Mouse (Mus musculus): ENCODE results near the gene Dcx. TPM values are rescaled to one million over a fixed set of nuclear protein-coding genes. Genes with fewer than 3 reads are reported as not detected.
A peak's percentile ranks its signal among the peaks of the same experiment; 100 is the strongest.

Gene Dcx
- 9.8 and 12.6 TPM in 2 replicates for polyA plus RNA-seq (2014; fragmentation: Nextera tagmentation; extraction: Ambion mirVana)

DNA sequence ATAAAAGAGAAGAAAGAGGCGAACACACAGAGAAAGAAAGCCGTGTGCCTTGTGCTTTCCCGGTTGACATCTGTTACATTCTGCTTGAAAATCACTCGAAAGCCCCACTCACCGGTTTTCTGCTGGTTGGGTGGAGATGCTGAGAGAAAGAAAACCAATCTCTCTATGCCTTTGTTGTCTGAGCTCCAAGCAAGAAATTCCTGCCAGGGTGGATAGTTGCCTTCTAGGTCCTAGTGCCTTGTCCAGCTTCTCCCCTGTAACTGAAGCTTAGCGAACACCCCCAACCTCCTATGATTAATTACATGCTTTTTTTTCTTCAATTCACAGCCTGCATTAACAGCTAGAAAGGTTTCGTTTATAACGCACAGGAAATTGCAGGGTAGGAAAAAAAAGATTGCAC is at the start of gene Dcx:
Dcx (minus strand) TSS at position 354 of the 400 bp plus-strand sequence.
- Histone ChIP-seq H3K9ac (ENCODE audit: low read length) (peak within 1 kb of the TSS; percentile 23; the same call in 1 of the 2 replicates), H3K4me1 (ENCODE audit: control insufficient read depth, insufficient read depth, low read length) (no peaks in the 10 kb centered on the region), H3K9me3 (ENCODE audit: control insufficient read depth, low read length) (no peaks in the 10 kb centered on the region), H3K27ac (replicated peaks; ENCODE audit: low read depth, low read length) (no peak within 1 kb of the TSS), H3K36me3 (ENCODE audit: control insufficient read depth, insufficient read depth, low read length) (no peaks in the 10 kb centered on the region), H3K4me2 (ENCODE audit: low read depth, severe bottlenecking) (peak within 1 kb of the TSS; percentile 25; the same call in 1 of the 2 replicates), H3K27me3 (ENCODE audit: control insufficient read depth, insufficient read depth, low read length) (no peaks in the 10 kb centered on the region), H3K4me3 (ENCODE audit: low read depth, low read length) (peak within 1 kb of the TSS; percentile 19)
- peak; percentile 26 for DNase-seq (ENCODE audit: low spot score)
- WGBS = 39% methylated on average over 8 of the region's 8 CpGs
- no peak for ATAC-seq (ENCODE audit: insufficient number of reproducible peaks, low FRiP score, low TSS enrichment, low read depth)

DNA sequence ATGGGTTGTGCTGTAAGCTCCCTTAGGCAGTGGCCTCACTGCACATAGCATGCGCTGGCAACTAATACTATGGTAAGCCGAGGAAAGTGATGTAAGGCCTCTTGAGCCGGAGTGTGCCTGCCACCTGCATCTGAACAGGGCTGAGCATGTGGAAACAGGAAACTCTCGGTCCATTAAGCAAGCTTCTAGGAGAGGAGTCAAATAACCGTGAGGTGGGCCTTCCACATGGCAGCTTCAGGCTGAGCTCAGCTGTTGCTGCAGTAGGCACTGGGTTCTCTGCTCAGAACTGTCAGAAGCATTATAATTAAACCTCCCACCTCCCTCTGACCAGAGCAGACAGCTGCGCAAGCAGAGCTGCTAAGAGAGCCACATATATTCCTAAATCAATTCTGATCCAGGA is 33.1 kb upstream of the Dcx start:
- Histone ChIP-seq H3K27ac (replicated peaks; ENCODE audit: low read depth, low read length) (no peak overlapping the region), H3K4me3 (ENCODE audit: low read depth, low read length) (no peak overlapping the region), H3K27me3 (ENCODE audit: control insufficient read depth, insufficient read depth, low read length) (no peaks in the 10 kb centered on the region), H3K9me3 (ENCODE audit: control insufficient read depth, low read length) (no peaks in the 10 kb centered on the region), H3K4me2 (ENCODE audit: low read depth, severe bottlenecking) (no peak overlapping the region), H3K9ac (ENCODE audit: low read length) (no peak overlapping the region), H3K36me3 (ENCODE audit: control insufficient read depth, insufficient read depth, low read length) (no peaks in the 10 kb centered on the region), H3K4me1 (ENCODE audit: control insufficient read depth, insufficient read depth, low read length) (no peaks in the 10 kb centered on the region)
- 41% methylated on average over 6 of the region's 6 CpGs for WGBS
- DNase-seq (ENCODE audit: low spot score) = peak; percentile 37
- ATAC-seq (ENCODE audit: insufficient number of reproducible peaks, low FRiP score, low TSS enrichment, low read depth) = peak; percentile 81

DNA sequence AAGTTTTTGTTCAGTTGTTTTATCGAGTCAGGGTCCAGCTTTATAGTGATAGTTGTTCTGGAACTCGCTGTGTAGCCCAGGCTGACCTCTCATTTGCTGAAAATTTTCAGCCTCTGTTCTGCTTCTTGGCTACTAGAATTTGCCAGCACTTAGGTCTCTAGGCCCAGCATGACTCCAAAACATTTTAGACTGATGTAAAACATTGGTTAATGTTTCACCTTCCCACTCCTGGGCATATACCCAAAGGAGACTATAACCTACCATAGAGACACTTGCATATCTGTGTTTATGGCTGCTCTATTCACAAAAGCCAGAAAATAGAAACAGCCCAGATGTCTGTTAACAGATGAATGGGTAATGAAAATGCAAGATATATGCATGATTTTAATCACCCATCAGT is 560 bp upstream of the Dcx start:
- Histone ChIP-seq H3K27ac (replicated peaks; ENCODE audit: low read depth, low read length) (no peak overlapping the region), H3K9ac (ENCODE audit: low read length) (no peak overlapping the region), H3K36me3 (ENCODE audit: control insufficient read depth, insufficient read depth, low read length) (no peaks in the 10 kb centered on the region), H3K4me1 (ENCODE audit: control insufficient read depth, insufficient read depth, low read length) (no peaks in the 10 kb centered on the region), H3K4me2 (ENCODE audit: low read depth, severe bottlenecking) (no peak overlapping the region), H3K4me3 (ENCODE audit: low read depth, low read length) (no peak overlapping the region), H3K27me3 (ENCODE audit: control insufficient read depth, insufficient read depth, low read length) (no peaks in the 10 kb centered on the region), H3K9me3 (ENCODE audit: control insufficient read depth, low read length) (no peaks in the 10 kb centered on the region)
- ATAC-seq (ENCODE audit: insufficient number of reproducible peaks, low FRiP score, low TSS enrichment, low read depth) (no peak), DNase-seq (ENCODE audit: low spot score) (no peak)
- WGBS = 82% methylated on average over 2 of the region's 2 CpGs

DNA sequence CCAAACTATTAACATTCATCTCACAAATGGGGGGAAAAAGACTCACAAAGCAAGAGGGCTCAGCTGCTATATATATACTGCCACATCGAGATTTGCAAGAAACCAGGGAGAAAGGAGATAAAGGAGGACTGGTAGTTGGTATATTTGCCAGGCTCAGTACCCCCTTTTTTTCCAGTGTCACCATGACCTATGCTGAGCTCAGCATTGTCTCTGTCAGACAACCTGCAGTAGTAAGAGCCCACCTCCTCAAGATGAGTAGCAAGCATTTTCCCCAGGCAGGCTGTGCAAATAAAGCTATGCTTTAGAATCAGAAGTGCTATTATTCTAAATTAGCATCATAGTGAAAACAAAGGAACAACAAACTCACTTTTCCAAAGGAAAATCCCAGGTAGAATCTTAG is 581 bp downstream of the Dcx start:
- Histone ChIP-seq H3K4me3 (ENCODE audit: low read depth, low read length) (peak overlapping the region; percentile 19), H3K27ac (replicated peaks; ENCODE audit: low read depth, low read length) (no peak overlapping the region), H3K4me2 (ENCODE audit: low read depth, severe bottlenecking) (peak overlapping the region; percentile 18; the same call in 1 of the 2 replicates), H3K9ac (ENCODE audit: low read length) (peak overlapping the region; percentile 23; the same call in 1 of the 2 replicates), H3K4me1 (ENCODE audit: control insufficient read depth, insufficient read depth, low read length) (no peaks in the 10 kb centered on the region), H3K36me3 (ENCODE audit: control insufficient read depth, insufficient read depth, low read length) (no peaks in the 10 kb centered on the region), H3K27me3 (ENCODE audit: control insufficient read depth, insufficient read depth, low read length) (no peaks in the 10 kb centered on the region), H3K9me3 (ENCODE audit: control insufficient read depth, low read length) (no peaks in the 10 kb centered on the region)
- DNase-seq (ENCODE audit: low spot score) = no peak
- ATAC-seq (ENCODE audit: insufficient number of reproducible peaks, low FRiP score, low TSS enrichment, low read depth) = no peak
- 37% methylated on average over 1 of the region's 1 CpGs for WGBS

DNA sequence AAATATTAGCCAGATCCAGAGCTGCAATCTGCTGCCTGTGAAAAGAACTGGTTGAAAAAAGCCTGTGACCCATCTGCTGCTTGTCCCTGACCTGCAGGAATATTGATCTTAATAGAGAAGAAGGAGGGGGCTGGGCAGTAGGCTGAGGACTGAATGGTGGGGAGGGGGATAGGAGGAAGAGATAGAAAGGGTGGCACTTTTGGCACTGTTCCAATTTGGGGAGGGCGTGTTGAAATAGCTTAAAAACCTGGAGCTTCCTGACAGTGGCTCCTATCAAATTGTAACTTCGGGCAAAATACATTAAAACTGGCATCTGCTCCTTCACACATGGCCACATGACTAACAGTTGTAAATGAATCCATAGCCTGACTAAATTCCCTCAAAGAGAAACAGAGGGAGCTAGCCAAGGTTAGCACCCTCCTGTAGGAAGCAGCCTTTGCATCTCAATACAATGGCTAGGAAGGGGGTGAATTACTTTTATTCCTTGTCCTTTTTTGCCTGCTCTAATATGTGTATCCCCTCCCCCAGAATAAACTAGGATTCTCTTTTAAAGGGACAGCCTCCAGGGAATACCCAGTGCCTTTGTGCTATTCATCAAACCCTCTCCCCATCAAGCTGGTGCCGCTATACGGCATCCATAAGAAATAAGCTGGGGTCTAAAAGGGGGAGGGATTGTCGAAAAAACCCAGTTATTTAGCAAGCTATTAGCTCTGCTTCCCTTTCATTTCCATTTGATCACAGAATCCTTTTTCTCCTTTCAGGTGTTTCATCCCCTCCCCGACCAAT is 1.5 kb downstream of the Dcx start:
- 52% methylated on average over 6 of the region's 6 CpGs for WGBS
- ATAC-seq (ENCODE audit: insufficient number of reproducible peaks, low FRiP score, low TSS enrichment, low read depth) (no peak), DNase-seq (ENCODE audit: low spot score) (no peak)
- peak overlapping the region; percentile 25; the same call in 1 of the 2 replicates for H3K4me2 ChIP-seq (ENCODE audit: low read depth, severe bottlenecking)
- no peaks in the 10 kb centered on the region for H3K4me1 ChIP-seq (ENCODE audit: control insufficient read depth, insufficient read depth, low read length)
- no peaks in the 10 kb centered on the region for H3K9me3 ChIP-seq (ENCODE audit: control insufficient read depth, low read length)
- no peak overlapping the region for H3K9ac ChIP-seq (ENCODE audit: low read length)
- H3K27ac ChIP-seq (replicated peaks; ENCODE audit: low read depth, low read length) = no peak overlapping the region
- H3K27me3 ChIP-seq (ENCODE audit: control insufficient read depth, insufficient read depth, low read length) = no peaks in the 10 kb centered on the region
- no peaks in the 10 kb centered on the region for H3K36me3 ChIP-seq (ENCODE audit: control insufficient read depth, insufficient read depth, low read length)
- peak overlapping the region; percentile 19; the same call in 1 of the 2 replicates for H3K4me3 ChIP-seq (ENCODE audit: low read depth, low read length)

DNA sequence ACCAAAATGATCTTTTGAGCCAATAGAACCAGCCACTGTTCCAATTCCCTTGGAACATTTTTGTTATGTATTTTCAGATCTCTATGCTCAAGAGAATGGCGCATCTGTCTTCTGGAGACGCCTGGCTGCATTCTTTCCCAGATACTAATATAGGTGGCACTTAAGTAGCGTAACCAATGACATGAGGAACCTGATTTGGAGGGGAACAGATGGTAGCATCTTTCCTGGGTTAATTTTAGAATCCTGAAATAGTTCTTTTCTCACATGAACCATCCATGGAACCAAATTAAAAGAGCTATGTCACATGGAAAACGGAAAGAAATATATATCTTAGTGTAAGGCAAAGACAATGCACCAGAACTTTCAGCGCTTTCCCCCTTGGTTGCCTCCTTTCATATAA is 11.0 kb downstream of the Dcx start:
- Histone ChIP-seq H3K4me1 (ENCODE audit: control insufficient read depth, insufficient read depth, low read length) (no peaks in the 10 kb centered on the region), H3K36me3 (ENCODE audit: control insufficient read depth, insufficient read depth, low read length) (no peaks in the 10 kb centered on the region), H3K9me3 (ENCODE audit: control insufficient read depth, low read length) (no peaks in the 10 kb centered on the region), H3K27me3 (ENCODE audit: control insufficient read depth, insufficient read depth, low read length) (no peaks in the 10 kb centered on the region), H3K4me2 (ENCODE audit: low read depth, severe bottlenecking) (no peak overlapping the region), H3K9ac (ENCODE audit: low read length) (no peak overlapping the region), H3K27ac (replicated peaks; ENCODE audit: low read depth, low read length) (no peak overlapping the region), H3K4me3 (ENCODE audit: low read depth, low read length) (no peak overlapping the region)
- no peak for ATAC-seq (ENCODE audit: insufficient number of reproducible peaks, low FRiP score, low TSS enrichment, low read depth)
- DNase-seq (ENCODE audit: low spot score) = no peak
- WGBS = 90% methylated on average over 5 of the region's 5 CpGs

DNA sequence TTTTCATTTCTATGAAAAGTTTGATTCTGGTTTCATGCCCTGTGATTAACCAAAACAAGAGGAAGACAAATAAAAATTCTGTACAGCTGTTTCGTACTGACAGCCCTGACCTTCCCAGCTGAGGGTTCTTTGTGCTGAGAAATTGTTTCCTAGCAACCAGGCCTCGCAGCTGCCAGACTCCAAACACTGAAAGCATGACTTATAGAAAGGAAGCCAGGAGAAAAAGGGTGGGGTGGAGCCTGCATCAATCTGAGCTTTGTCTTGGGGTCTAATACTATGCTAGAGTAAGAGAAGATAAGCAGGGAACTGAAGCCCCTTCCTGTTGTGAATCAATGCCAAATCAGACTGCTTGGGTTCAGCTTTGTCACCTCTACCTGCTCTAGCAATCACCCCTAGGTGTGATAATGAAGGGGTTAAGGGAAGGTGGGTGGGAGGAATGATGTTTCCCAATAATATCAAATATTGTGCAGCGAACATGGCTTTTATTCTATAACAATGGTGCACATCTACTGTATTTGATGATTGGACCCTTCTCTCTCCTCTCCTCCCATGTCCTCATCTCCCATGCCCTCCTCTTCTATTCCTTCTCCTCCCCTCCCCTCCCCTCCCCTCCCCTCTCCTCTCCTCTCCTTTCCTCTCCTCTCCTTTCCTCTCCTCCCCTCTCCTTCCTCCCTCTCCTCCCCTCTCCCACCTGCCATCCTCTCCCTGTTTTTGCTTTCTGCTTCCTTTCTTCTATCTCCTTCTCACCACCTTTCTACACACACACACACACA is 26.2 kb downstream of the Dcx start:
- Histone ChIP-seq H3K9me3 (ENCODE audit: control insufficient read depth, low read length) (no peaks in the 10 kb centered on the region), H3K27me3 (ENCODE audit: control insufficient read depth, insufficient read depth, low read length) (0 out of 2 replicates have a peak, but pooled peaks cover 2% of the 10 kb centered on the region), H3K9ac (ENCODE audit: low read length) (no peak overlapping the region), H3K27ac (replicated peaks; ENCODE audit: low read depth, low read length) (no peak overlapping the region), H3K4me1 (ENCODE audit: control insufficient read depth, insufficient read depth, low read length) (no peaks in the 10 kb centered on the region), H3K36me3 (ENCODE audit: control insufficient read depth, insufficient read depth, low read length) (no peaks in the 10 kb centered on the region), H3K4me3 (ENCODE audit: low read depth, low read length) (no peak overlapping the region), H3K4me2 (ENCODE audit: low read depth, severe bottlenecking) (no peak overlapping the region)
- DNase-seq (ENCODE audit: low spot score) (no peak), ATAC-seq (ENCODE audit: insufficient number of reproducible peaks, low FRiP score, low TSS enrichment, low read depth) (peak; percentile 65; the same call in 1 of the 2 replicates)
- 66% methylated on average over 3 of the region's 3 CpGs for WGBS

DNA sequence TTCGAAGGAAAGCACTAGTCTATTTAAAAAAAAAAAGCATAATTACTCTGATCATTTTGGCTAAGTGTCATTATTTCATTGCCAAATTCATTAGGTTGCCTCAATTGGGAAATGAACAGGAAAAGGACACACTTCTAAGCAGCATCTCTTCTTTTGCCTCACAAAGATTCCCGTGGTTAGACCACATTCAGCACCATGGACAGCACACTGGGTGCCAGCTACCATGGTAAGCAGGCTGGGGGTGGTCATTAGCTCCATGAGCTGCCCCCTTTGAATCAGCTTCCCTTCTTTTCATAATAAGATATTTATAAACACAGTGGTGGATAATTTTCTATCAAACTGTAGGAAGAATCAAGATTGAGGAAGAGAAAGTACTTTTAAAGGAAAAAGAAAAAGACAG is 28.4 kb downstream of the Dcx start:
- no peaks in the 10 kb centered on the region for H3K36me3 ChIP-seq (ENCODE audit: control insufficient read depth, insufficient read depth, low read length)
- DNase-seq (ENCODE audit: low spot score) (peak; percentile 73), ATAC-seq (ENCODE audit: insufficient number of reproducible peaks, low FRiP score, low TSS enrichment, low read depth) (no peak)
- no peak overlapping the region for H3K4me3 ChIP-seq (ENCODE audit: low read depth, low read length)
- no peaks in the 10 kb centered on the region for H3K4me1 ChIP-seq (ENCODE audit: control insufficient read depth, insufficient read depth, low read length)
- 0 out of 2 replicates have a peak, but pooled peaks cover 2% of the 10 kb centered on the region for H3K27me3 ChIP-seq (ENCODE audit: control insufficient read depth, insufficient read depth, low read length)
- H3K27ac ChIP-seq (replicated peaks; ENCODE audit: low read depth, low read length) = no peak overlapping the region
- H3K9ac ChIP-seq (ENCODE audit: low read length) = no peak overlapping the region
- H3K9me3 ChIP-seq (ENCODE audit: control insufficient read depth, low read length) = no peaks in the 10 kb centered on the region
- WGBS = 30% methylated on average over 2 of the region's 2 CpGs
- no peak overlapping the region for H3K4me2 ChIP-seq (ENCODE audit: low read depth, severe bottlenecking)

Data from limb, embryonic 11.5 days (tissue).